Mouse (Mus musculus) ES-E14 (cell line): Measurements from ENCODE around the gene Gm29776.

Source experiments
- CHD2 ChIP-seq: IDR thresholded peaks from 2 replicates; pipeline ENCODE4 v1.6.1; 2014; ENCODE audit warnings: mild to moderate bottlenecking, low read depth, low read length, inconsistent platforms
- MAFK ChIP-seq: IDR thresholded peaks from 2 replicates; pipeline ENCODE4 v1.6.1; 2014; ENCODE audit warnings: mild to moderate bottlenecking, low read depth, low read length, inconsistent platforms; ENCODE audit not compliant: insufficient read depth

GRCm38 (mm10) chr14:54724049-54724448 lies 25.4 kb upstream of the Gm29776 start:
- TF ChIP-seq CHD2 (no peak), MAFK (no peak)
